Mouse (Mus musculus) leukemia stem cell, adult 10-12 weeks (primary cell): ENCODE measurements around the gene Gm21788. TPM values are rescaled to one million over a fixed set of nuclear protein-coding genes. Genes with fewer than 3 reads are reported as not detected.

Experiments used
- polyA plus RNA-seq: library from polyadenylated mRNA; stranded (reverse); fragments of >175 nt; gene quantifications from 2 replicates; pipeline ENCODE4 v1.2.3, GENCODE M21; 2012; ENCODE audit warnings: low replicate concordance

The Gm21788 gene
- polyA plus RNA-seq, result not detected in 2 replicates

DNA sequence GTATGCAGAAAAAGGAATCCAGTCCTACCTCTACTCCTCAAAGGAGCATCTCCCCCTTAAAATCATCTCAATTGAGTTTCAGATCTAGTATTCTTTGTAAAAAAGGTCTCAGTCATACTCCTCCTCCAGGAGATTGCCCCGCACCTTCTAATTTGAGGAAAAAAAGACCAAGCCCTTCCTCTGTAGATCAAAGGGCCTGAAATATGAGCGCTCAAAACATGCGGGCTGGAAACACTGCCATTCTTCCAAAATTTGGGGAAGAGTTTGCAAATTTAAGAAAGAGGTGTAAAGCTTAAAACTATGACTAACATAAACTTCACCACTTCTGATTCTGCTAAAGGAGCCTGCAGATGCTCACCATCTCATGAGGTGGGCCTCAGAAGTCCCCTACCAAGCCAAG is at the start of gene Gm21788:
Gene Gm21788 (plus strand): TSS at position 301 of the 400 bp plus-strand sequence.

Other genes starting within 250 kb of the Gm21788 start
- gene Gm21244, start 235.7 kb upstream of the Gm21788 start, polyA plus RNA-seq, result not detected in 2 replicates
- gene Gm28998, start 151.2 kb upstream of the Gm21788 start, polyA plus RNA-seq, result not detected in 2 replicates
- not detected in 2 replicates for gene Gm20826, start 233.5 kb downstream of the Gm21788 start, polyA plus RNA-seq